Mouse (Mus musculus) megakaryocyte, embryonic 14.5 days (primary cell): ENCODE results near the gene Otud5.

Experiments used
- FLI1 ChIP-seq: IDR thresholded peaks from 2 replicates; pipeline ENCODE4 v1.6.1; 2012; ENCODE audit warnings: low read length, inconsistent platforms, mixed read lengths
- GATA1 ChIP-seq: IDR thresholded peaks from 3 replicates; pipeline ENCODE4 v1.6.1; 2012; ENCODE audit warnings: mixed read lengths, low read length, inconsistent platforms, borderline replicate concordance

- no peak for TF ChIP-seq FLI1
- TF ChIP-seq GATA1, result no peak
These were observed 26.0 kb downstream of the Otud5 start for GRCm38 (mm10) chrX:7867141-7867540.
